Mouse (Mus musculus): Measurements from ENCODE around the gene Foxj3.

DNA sequence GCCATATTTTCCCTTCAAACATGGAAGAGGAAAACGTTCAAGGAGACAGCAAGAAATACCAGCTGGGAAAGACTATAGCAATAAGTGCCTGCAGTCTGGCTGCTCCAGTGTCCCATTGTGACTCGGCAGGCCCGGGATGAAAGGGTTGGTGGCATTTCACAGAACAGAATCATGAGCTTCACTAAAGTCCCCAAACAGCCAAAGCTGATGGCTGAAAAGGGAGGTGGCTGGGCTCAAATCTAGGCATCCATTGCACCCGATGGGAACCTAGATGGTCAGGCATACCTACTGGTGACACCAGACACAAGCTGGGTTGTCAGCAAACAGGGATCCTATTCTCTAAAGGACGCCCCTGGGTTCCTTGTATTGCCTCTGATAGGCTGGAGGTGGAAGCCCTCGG is 101.1 kb downstream of the Foxj3 start:
- TF ChIP-seq POLR2A (IDR thresholded peaks at IDR 0.05; ENCODE audit: insufficient read depth, low read depth, low read length) (no peak), CTCF (IDR thresholded peaks at IDR 0.05; ENCODE audit: insufficient read depth, low read depth, low read length) (no peak)
